Mouse (Mus musculus) liver, postnatal 0 days (tissue): ENCODE results near the gene Bend7. TPM values are rescaled to one million over a fixed set of nuclear protein-coding genes. Genes with fewer than 3 reads are reported as not detected.

Source experiments
- ATAC-seq: fragments of 200-750 bp; cut with Nextera tagmentation; 2 replicates; pipeline ENCODE4 v1.8.0; 2017; ENCODE audit warnings: mild to moderate bottlenecking, moderate library complexity
- DNase-seq: peaks from one replicate; pipeline ENCODE4 v3.0.0-alpha.2; 2016
- H3K27ac ChIP-seq: fragments of 300-500 bp; sonication (generic); 2 replicates; pipeline ENCODE4 v1.5.1; 2014; ENCODE audit warnings: antibody characterized with exemption, moderate library complexity, mild to moderate bottlenecking, low read depth
- H3K27me3 ChIP-seq: fragments of 300-500 bp; sonication (generic); 2 replicates; pipeline ENCODE4 v1.6.1; 2014; ENCODE audit warnings: low read length, control low read depth, mixed read lengths; ENCODE audit not compliant: insufficient read depth
- H3K36me3 ChIP-seq: fragments of 300-500 bp; sonication (generic); replicated peaks from 2 replicates; pipeline ENCODE4 v1.6.1; 2014; ENCODE audit warnings: mild to moderate bottlenecking, control low read depth, low read length, moderate library complexity, mixed read lengths; ENCODE audit not compliant: insufficient read depth
- H3K4me1 ChIP-seq: fragments of 300-500 bp; sonication (generic); 2 replicates; pipeline ENCODE4 v1.6.1; 2014; ENCODE audit warnings: antibody characterized with exemption, mild to moderate bottlenecking, control low read depth; ENCODE audit not compliant: insufficient read depth
- H3K4me2 ChIP-seq: fragments of 300-500 bp; sonication (generic); 2 replicates; pipeline ENCODE4 v1.6.1; 2014; ENCODE audit warnings: low read depth, mild to moderate bottlenecking, low read length, moderate library complexity, mixed read lengths
- H3K4me3 ChIP-seq: fragments of 300-500 bp; sonication (generic); 2 replicates; pipeline ENCODE4 v1.5.1; 2014; ENCODE audit warnings: low read depth, low read length
- H3K9ac ChIP-seq: fragments of 300-500 bp; sonication (generic); replicated peaks from 2 replicates; pipeline ENCODE4 v1.6.1; 2014; ENCODE audit warnings: mild to moderate bottlenecking, moderate library complexity
- H3K9me3 ChIP-seq: fragments of 300-500 bp; sonication (generic); 2 replicates; pipeline ENCODE4 v1.6.1; 2016; ENCODE audit warnings: mild to moderate bottlenecking, control low read depth, low read length, mixed read lengths
- CTCF ChIP-seq: sonication (generic); IDR thresholded peaks from 2 replicates; pipeline ENCODE4 v1.5.1; 2016; ENCODE audit warnings: antibody characterized with exemption, low read depth
- EP300 ChIP-seq: IDR thresholded peaks from 2 replicates; pipeline ENCODE4 v1.6.1; 2016; ENCODE audit warnings: antibody characterized with exemption, low read depth, mild to moderate bottlenecking
- WGBS: fragments of 180-500 bp; shearing (Covaris S2); extraction: QIAGEN DNeasy Blood & Tissue Kit; methylation state at CpG from one replicate; pipeline ENCODE4 v1.1.7; 2014; ENCODE audit not compliant: insufficient replicate concordance; 5-methylcytosine and 5-hydroxymethylcytosine counted together
- polyA plus RNA-seq: library from polyadenylated mRNA; unstranded; fragments of >200 nt; fragmentation: Nextera tagmentation; extraction: Ambion mirVana; gene quantifications from 2 replicates; pipeline ENCODE4 v1.2.1, GENCODE M21; 2015

Bend7 gene
- 2.6 and 3.5 TPM in 2 replicates for polyA plus RNA-seq

GRCm38 (mm10) chr2:4717769-4718661 lies at the start of gene Bend7:
TSS of gene Bend7 (plus strand) at chr2:4717831.
- Histone ChIP-seq H3K36me3 (no peaks in the 10 kb centered on the region), H3K9ac (peak within 1 kb of the TSS; percentile 61), H3K9me3 (no peaks in the 10 kb centered on the region), H3K27ac (peak within 1 kb of the TSS; percentile 65), H3K27me3 (peaks cover 31% of the 10 kb centered on the region), H3K4me1 (peaks cover 2% of the 10 kb centered on the region; the same call in 1 of the 2 replicates), H3K4me3 (peak within 1 kb of the TSS; percentile 59), H3K4me2 (peak within 1 kb of the TSS; percentile 70)
- TF ChIP-seq CTCF (no peak), EP300 (no peak)
- WGBS, result 3% methylated on average over 78 of the region's 124 CpGs
- ATAC-seq, result peak; percentile 88
- peak; percentile 50 for DNase-seq

GRCm38 (mm10) chr2:4668626-4669025 lies 49.0 kb upstream of the Bend7 start:
- H3K4me3 ChIP-seq, result no peak overlapping the region
- H3K27ac ChIP-seq, result no peak overlapping the region
- no peaks in the 10 kb centered on the region for H3K4me1 ChIP-seq
- H3K27me3 ChIP-seq, result no peaks in the 10 kb centered on the region
- no peak for ATAC-seq
- H3K4me2 ChIP-seq, result no peak overlapping the region
- TF ChIP-seq CTCF (no peak), EP300 (no peak)
- no peak overlapping the region for H3K9ac ChIP-seq
- no peaks in the 10 kb centered on the region for H3K36me3 ChIP-seq
- H3K9me3 ChIP-seq, result no peaks in the 10 kb centered on the region
- WGBS, result 61% methylated on average over 2 of the region's 2 CpGs
- no peak for DNase-seq

GRCm38 (mm10) chr2:4669701-4670100 lies 47.9 kb upstream of the Bend7 start:
- no peak for TF ChIP-seq CTCF
- TF ChIP-seq EP300, result no peak
- no peak overlapping the region for H3K9ac ChIP-seq
- 85% methylated on average over 8 of the region's 8 CpGs for WGBS

GRCm38 (mm10) chr2:4671636-4672035 lies 46.0 kb upstream of the Bend7 start:
- ATAC-seq, result no peak
- Histone ChIP-seq H3K4me2 (no peak overlapping the region), H3K9me3 (no peaks in the 10 kb centered on the region), H3K4me1 (no peaks in the 10 kb centered on the region), H3K4me3 (no peak overlapping the region), H3K27me3 (no peaks in the 10 kb centered on the region), H3K27ac (no peak overlapping the region), H3K36me3 (no peaks in the 10 kb centered on the region), H3K9ac (no peak overlapping the region)
- WGBS, result 74% methylated on average over 8 of the region's 8 CpGs
- DNase-seq, result no peak
- TF ChIP-seq CTCF (no peak), EP300 (no peak)

More at GRCm38 (mm10) chr2:4669701-4670100, 47.9 kb upstream of the Bend7 start:
- no peaks in the 10 kb centered on the region for H3K4me1 ChIP-seq
- no peaks in the 10 kb centered on the region for H3K27me3 ChIP-seq
- no peak for ATAC-seq
- no peak overlapping the region for H3K4me2 ChIP-seq
- H3K36me3 ChIP-seq, result no peaks in the 10 kb centered on the region
- H3K9me3 ChIP-seq, result no peaks in the 10 kb centered on the region
- no peak for DNase-seq
- no peak overlapping the region for H3K27ac ChIP-seq
- H3K4me3 ChIP-seq, result no peak overlapping the region

GRCm38 (mm10) chr2:4679886-4680285 lies 37.7 kb upstream of the Bend7 start:
- no peak for TF ChIP-seq CTCF
- H3K36me3 ChIP-seq, result no peaks in the 10 kb centered on the region
- H3K27me3 ChIP-seq, result no peaks in the 10 kb centered on the region

GRCm38 (mm10) chr2:4711262-4711661 lies 6.4 kb upstream of the Bend7 start:
- TF ChIP-seq CTCF (peak; percentile 50), EP300 (no peak)
- no peak for ATAC-seq
- 49% methylated on average over 5 of the region's 5 CpGs for WGBS

More at GRCm38 (mm10) chr2:4679886-4680285, 37.7 kb upstream of the Bend7 start:
- no peak overlapping the region for H3K4me3 ChIP-seq
- no peak for ATAC-seq
- no peak for DNase-seq
- H3K27ac ChIP-seq, result no peak overlapping the region
- no peak overlapping the region for H3K9ac ChIP-seq
- no peak overlapping the region for H3K4me2 ChIP-seq
- no peaks in the 10 kb centered on the region for H3K4me1 ChIP-seq
- 72% methylated on average over 3 of the region's 3 CpGs for WGBS
- no peaks in the 10 kb centered on the region for H3K9me3 ChIP-seq

More at GRCm38 (mm10) chr2:4711262-4711661, 6.4 kb upstream of the Bend7 start:
- no peak overlapping the region for H3K27ac ChIP-seq
- no peak overlapping the region for H3K4me3 ChIP-seq
- peaks cover 7% of the 10 kb centered on the region; the same call in 1 of the 2 replicates for H3K27me3 ChIP-seq
- H3K9me3 ChIP-seq, result no peaks in the 10 kb centered on the region
- no peaks in the 10 kb centered on the region for H3K36me3 ChIP-seq
- H3K4me1 ChIP-seq, result no peaks in the 10 kb centered on the region
- DNase-seq, result no peak
- H3K9ac ChIP-seq, result no peak overlapping the region
- H3K4me2 ChIP-seq, result no peak overlapping the region
